Mouse (Mus musculus) megakaryocyte, embryonic 14.5 days (primary cell): ENCODE data around the gene Poln. TPM values are rescaled to one million over a fixed set of nuclear protein-coding genes. Genes with fewer than 3 reads are reported as not detected.

ENCODE experiments used
- H3K27me3 ChIP-seq: replicated peaks from 2 replicates; pipeline ENCODE3; 2012; ENCODE audit warnings: inconsistent platforms
- H3K36me3 ChIP-seq: replicated peaks from 2 replicates; pipeline ENCODE3; 2012; ENCODE audit warnings: low read length, inconsistent platforms, mixed read lengths
- H3K4me1 ChIP-seq: 2 replicates; pipeline ENCODE4 v1.6.1; 2012; ENCODE audit warnings: inconsistent platforms
- H3K4me3 ChIP-seq: replicated peaks from 2 replicates; pipeline ENCODE3; 2012; ENCODE audit warnings: moderate library complexity, mild to moderate bottlenecking, inconsistent platforms
- H3K9me3 ChIP-seq: 2 replicates; pipeline ENCODE4 v1.6.1; 2012; ENCODE audit warnings: inconsistent platforms
- FLI1 ChIP-seq: IDR thresholded peaks from 2 replicates; pipeline ENCODE4 v1.6.1; 2012; ENCODE audit warnings: low read length, inconsistent platforms, mixed read lengths
- GATA1 ChIP-seq: IDR thresholded peaks from 3 replicates; pipeline ENCODE4 v1.6.1; 2012; ENCODE audit warnings: mixed read lengths, low read length, inconsistent platforms, borderline replicate concordance
- polyA plus RNA-seq: library from polyadenylated mRNA; stranded (reverse); fragments of >175 nt; gene quantifications from 2 replicates; pipeline ENCODE4 v1.2.3, GENCODE M21; 2012; ENCODE audit warnings: low replicate concordance; ENCODE audit not compliant: insufficient read depth

Gene Poln
- polyA plus RNA-seq, 1 experiment = 0.21 TPM

- no peaks in the 10 kb centered on the region for H3K9me3 ChIP-seq
- no peak for TF ChIP-seq GATA1
- no peaks in the 10 kb centered on the region for H3K36me3 ChIP-seq
- H3K4me1 ChIP-seq = no peaks in the 10 kb centered on the region
- no peak overlapping the region for H3K4me3 ChIP-seq
- peaks cover 96% of the 10 kb centered on the region for H3K27me3 ChIP-seq
Observed at GRCm38 (mm10) chr5:34006832-34007231, 162.4 kb downstream of the Poln start.

GRCm38 (mm10) chr5:34004618-34005017 lies 164.6 kb downstream of the Poln start:
- H3K4me1 ChIP-seq = peaks cover 11% of the 10 kb centered on the region; the same call in 1 of the 2 replicates
- peaks cover 98% of the 10 kb centered on the region for H3K27me3 ChIP-seq
- TF ChIP-seq GATA1 = no peak
- TF ChIP-seq FLI1 = no peak
- no peaks in the 10 kb centered on the region for H3K36me3 ChIP-seq
- no peak overlapping the region for H3K4me3 ChIP-seq
- no peaks in the 10 kb centered on the region for H3K9me3 ChIP-seq

- TF ChIP-seq GATA1 (no peak), FLI1 (no peak)
- Histone ChIP-seq H3K9me3 (no peaks in the 10 kb centered on the region; the same call in 1 of the 2 replicates), H3K4me3 (no peak overlapping the region), H3K27me3 (peaks cover 98% of the 10 kb centered on the region), H3K36me3 (no peaks in the 10 kb centered on the region), H3K4me1 (peaks cover 11% of the 10 kb centered on the region; the same call in 1 of the 2 replicates)
Observed at GRCm38 (mm10) chr5:34002636-34003035, 166.6 kb downstream of the Poln start.

GRCm38 (mm10) chr5:34001401-34001800 lies 167.8 kb downstream of the Poln start:
- H3K36me3 ChIP-seq = no peaks in the 10 kb centered on the region
- H3K4me3 ChIP-seq = no peak overlapping the region
- peaks cover 98% of the 10 kb centered on the region for H3K27me3 ChIP-seq
- H3K4me1 ChIP-seq = peaks cover 24% of the 10 kb centered on the region
- TF ChIP-seq GATA1 (no peak), FLI1 (no peak)
- H3K9me3 ChIP-seq = no peaks in the 10 kb centered on the region; the same call in 1 of the 2 replicates

- no peaks in the 10 kb centered on the region for H3K36me3 ChIP-seq
- peaks cover 98% of the 10 kb centered on the region for H3K27me3 ChIP-seq
- TF ChIP-seq GATA1 = no peak
- H3K4me1 ChIP-seq = peaks cover 30% of the 10 kb centered on the region
- peak overlapping the region; percentile 46 for H3K4me3 ChIP-seq
- H3K9me3 ChIP-seq = peaks cover under 1% of the 10 kb centered on the region; the same call in 1 of the 2 replicates
Observed at GRCm38 (mm10) chr5:34000809-34001208, 168.4 kb downstream of the Poln start.

GRCm38 (mm10) chr5:33999466-34000090 lies 169.7 kb downstream of the Poln start:
- peaks cover 99% of the 10 kb centered on the region for H3K27me3 ChIP-seq
- TF ChIP-seq FLI1 = no peak
- TF ChIP-seq GATA1 = no peak
- H3K4me1 ChIP-seq = peaks cover 34% of the 10 kb centered on the region
- no peak overlapping the region for H3K4me3 ChIP-seq
- peaks cover 12% of the 10 kb centered on the region for H3K9me3 ChIP-seq
- no peaks in the 10 kb centered on the region for H3K36me3 ChIP-seq

GRCm38 (mm10) chr5:33998505-33998877 lies 170.8 kb downstream of the Poln start:
- TF ChIP-seq GATA1 = no peak
- no peak for TF ChIP-seq FLI1
- H3K4me1 ChIP-seq = peaks cover 34% of the 10 kb centered on the region
- H3K27me3 ChIP-seq = peaks cover 95% of the 10 kb centered on the region
- peaks cover 18% of the 10 kb centered on the region for H3K9me3 ChIP-seq
- H3K4me3 ChIP-seq = no peak overlapping the region
- H3K36me3 ChIP-seq = no peaks in the 10 kb centered on the region

GRCm38 (mm10) chr5:33997829-33998504 lies 171.3 kb downstream of the Poln start:
- Histone ChIP-seq H3K9me3 (peaks cover 18% of the 10 kb centered on the region), H3K27me3 (peaks cover 90% of the 10 kb centered on the region), H3K4me3 (peak overlapping the region; percentile 56), H3K36me3 (no peaks in the 10 kb centered on the region), H3K4me1 (peaks cover 34% of the 10 kb centered on the region)
- no peak for TF ChIP-seq FLI1
- no peak for TF ChIP-seq GATA1

- Histone ChIP-seq H3K36me3 (no peaks in the 10 kb centered on the region), H3K27me3 (peaks cover 83% of the 10 kb centered on the region), H3K4me3 (peak overlapping the region; percentile 92), H3K4me1 (peaks cover 34% of the 10 kb centered on the region), H3K9me3 (peaks cover 21% of the 10 kb centered on the region)
- TF ChIP-seq GATA1 = no peak
- no peak for TF ChIP-seq FLI1
Observed at GRCm38 (mm10) chr5:33997051-33997741, 172.1 kb downstream of the Poln start.

GRCm38 (mm10) chr5:33996694-33997045 lies 172.6 kb downstream of the Poln start:
- H3K36me3 ChIP-seq = no peaks in the 10 kb centered on the region
- H3K27me3 ChIP-seq = peaks cover 78% of the 10 kb centered on the region
- H3K4me1 ChIP-seq = peaks cover 34% of the 10 kb centered on the region
- TF ChIP-seq FLI1 (no peak), GATA1 (no peak)
- peaks cover 23% of the 10 kb centered on the region for H3K9me3 ChIP-seq
- H3K4me3 ChIP-seq = peak overlapping the region; percentile 92
